Mouse (Mus musculus) frontal cortex, adult 2 months (tissue): ENCODE results near the gene B3galnt1. TPM values are rescaled to one million over a fixed set of nuclear protein-coding genes. Genes with fewer than 3 reads are reported as not detected.
"Not testable (repeated sequence)": the region's sequence is repeated elsewhere in the genome, so short reads cannot be mapped to it uniquely, and the experiment has no call there.

Source experiments
- DNase-seq, 2 experiments: peaks; one replicate each; pipeline ENCODE4 v3.0.0; 2022; ENCODE audit warnings: low spot score in 1 of 2; ENCODE audit errors: extremely low spot score in 1 of 2
- polyA plus RNA-seq: library from polyadenylated mRNA; depleted of rRNA; stranded (reverse); fragments of >200 nt; gene quantifications from 2 replicates; pipeline ENCODE4 v1.2.3, GENCODE M21; 2012

B3galnt1 gene
- polyA plus RNA-seq, 1 experiment: 45.7 TPM

GRCm38 (mm10) chr3:69572561-69572960 is 26.2 kb downstream of the B3galnt1 start:
- DNase-seq: no peak

- DNase-seq: not testable (repeated sequence)
Measured at GRCm38 (mm10) chr3:69565586-69565985, 33.2 kb downstream of the B3galnt1 start.

DNA sequence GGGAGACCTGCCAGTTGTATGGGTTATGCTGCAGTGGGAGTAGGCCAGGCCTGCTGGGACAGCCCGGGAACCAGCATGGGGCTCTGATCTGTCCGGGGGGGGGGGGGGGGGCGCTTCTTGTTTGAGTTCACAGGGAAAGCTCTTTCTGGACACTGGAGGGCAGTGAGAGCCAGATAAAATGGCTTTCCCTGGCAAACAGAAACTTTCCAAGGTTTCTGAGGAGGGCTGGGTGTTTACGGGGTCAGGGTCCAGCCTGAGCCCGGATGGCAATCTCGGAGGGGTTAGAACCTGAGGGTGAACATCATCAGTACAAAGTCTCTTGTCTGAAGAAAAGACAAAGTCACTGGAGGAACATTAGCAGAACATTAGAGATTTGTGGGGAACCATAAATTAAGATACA is 35.4 kb downstream of the B3galnt1 start:
- DNase-seq: no peak

- no peak for DNase-seq
Measured at GRCm38 (mm10) chr3:69561686-69562085, 37.1 kb downstream of the B3galnt1 start.

GRCm38 (mm10) chr3:69559975-69560330 is 38.8 kb downstream of the B3galnt1 start:
- peak in 1 of 2 experiments; percentile 32 for DNase-seq

GRCm38 (mm10) chr3:69559316-69559974 is 39.3 kb downstream of the B3galnt1 start:
- DNase-seq: no peak

- DNase-seq: no peak
Measured at GRCm38 (mm10) chr3:69556092-69556778, 42.5 kb downstream of the B3galnt1 start.

DNA sequence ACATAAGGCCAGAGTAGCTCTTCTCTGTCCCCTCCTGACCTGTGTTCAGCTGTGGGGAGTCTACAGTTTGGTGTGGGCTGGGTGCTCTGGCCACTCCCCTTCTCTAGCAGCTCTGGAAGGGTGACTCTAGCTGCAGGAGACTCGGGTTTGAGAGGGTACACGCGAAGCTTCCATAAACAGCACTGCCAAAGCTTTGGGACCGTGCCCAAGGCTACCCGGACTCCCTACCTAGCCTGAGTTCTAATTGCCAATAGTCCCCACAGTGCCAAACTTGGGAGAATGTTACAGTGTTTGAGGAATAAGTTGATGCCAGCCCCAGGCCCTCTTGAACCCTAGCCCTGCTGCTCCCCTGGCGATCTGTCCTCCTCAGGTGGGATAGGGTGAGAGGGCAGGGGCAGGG is 43.2 kb downstream of the B3galnt1 start:
- no peak for DNase-seq

GRCm38 (mm10) chr3:69549602-69550001 is 49.2 kb downstream of the B3galnt1 start:
- DNase-seq: no peak

DNA sequence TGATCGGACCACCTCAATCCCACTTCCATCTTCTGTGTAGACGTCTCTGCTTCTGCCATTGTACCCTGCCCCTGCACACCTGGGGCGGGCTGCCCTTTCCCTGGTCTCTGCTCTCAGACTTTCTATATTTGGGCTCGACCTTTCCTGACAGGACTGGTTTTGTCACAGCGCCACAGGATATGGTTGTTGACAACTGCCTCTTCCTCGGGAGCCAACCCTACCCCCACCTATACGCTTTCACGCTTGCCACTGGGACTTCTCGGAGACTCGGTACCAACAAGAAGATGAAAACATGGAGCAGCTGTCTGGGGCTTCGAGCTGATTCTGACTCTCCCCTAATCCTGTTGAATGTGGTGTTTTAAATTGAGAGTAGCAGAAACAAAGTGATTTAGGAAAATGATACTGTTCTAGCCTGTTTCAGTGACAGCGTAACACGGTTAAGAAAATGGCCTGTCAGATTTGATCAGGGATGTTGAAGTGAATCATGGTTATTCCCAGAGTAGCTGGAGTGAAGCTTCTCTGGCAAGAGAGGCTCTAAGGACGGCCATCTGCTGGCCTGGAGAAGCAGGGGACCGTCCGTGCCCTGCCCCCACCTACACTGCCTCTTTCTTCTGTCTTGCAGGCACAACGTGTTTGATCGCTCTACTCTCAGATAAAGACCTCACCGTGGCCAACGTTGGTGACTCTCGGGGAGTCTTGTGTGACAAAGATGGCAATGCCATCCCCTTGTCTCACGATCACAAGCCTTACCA is 49.9 kb downstream of the B3galnt1 start:
- DNase-seq: no peak

DNA sequence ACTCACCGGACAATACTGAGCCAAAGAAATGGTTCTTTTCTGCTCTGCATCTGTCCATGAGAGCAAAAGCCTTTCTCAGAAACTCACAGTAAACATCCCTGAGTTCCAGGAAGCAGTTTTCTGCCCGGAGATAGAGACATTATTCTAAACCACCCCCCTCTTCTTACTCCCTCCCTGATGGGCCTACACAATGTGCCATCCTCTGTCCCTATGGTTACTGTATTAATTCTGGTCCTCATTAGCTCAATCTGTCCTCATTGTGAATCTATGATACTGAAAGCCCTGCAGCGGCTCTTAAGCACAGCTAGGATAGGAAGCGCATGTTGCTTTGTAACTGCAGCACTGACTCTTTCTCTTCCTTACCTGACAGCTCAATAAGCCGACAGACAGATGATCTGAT is 53.7 kb downstream of the B3galnt1 start:
- DNase-seq: no peak

- no peak for DNase-seq
Measured at GRCm38 (mm10) chr3:69543730-69544129, 55.0 kb downstream of the B3galnt1 start.

GRCm38 (mm10) chr3:69542962-69543361 is 55.8 kb downstream of the B3galnt1 start:
- peak in 1 of 2 experiments; percentile 42 for DNase-seq

GRCm38 (mm10) chr3:69535941-69536647 is 62.7 kb downstream of the B3galnt1 start:
- no peak for DNase-seq

GRCm38 (mm10) chr3:69535486-69535885 is 63.3 kb downstream of the B3galnt1 start:
- no peak for DNase-seq

DNA sequence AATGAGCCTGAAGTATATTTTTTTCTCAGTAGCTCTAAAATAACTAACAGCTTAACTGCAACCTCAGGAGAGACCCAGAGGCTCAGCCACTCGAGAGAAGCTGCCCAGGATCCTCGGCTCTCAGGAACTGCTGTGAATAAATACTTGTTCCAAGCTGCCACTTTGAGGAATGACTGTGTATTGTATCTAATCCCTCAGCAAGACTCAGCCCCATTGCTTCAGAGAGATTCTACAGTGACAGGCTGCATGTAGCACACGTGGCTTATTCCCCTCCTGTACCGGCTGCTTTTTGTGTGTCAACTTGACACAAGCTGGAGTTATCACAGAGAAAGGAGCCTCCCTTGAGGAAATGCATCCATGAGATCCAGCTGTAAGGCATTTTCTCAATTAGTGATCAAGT is 66.1 kb downstream of the B3galnt1 start:
- DNase-seq: no peak

- no peak for DNase-seq
Measured at GRCm38 (mm10) chr3:69531511-69531910, 67.2 kb downstream of the B3galnt1 start.

GRCm38 (mm10) chr3:69529576-69529975 is 69.2 kb downstream of the B3galnt1 start:
- peak in 1 of 2 experiments; percentile 47 for DNase-seq

DNA sequence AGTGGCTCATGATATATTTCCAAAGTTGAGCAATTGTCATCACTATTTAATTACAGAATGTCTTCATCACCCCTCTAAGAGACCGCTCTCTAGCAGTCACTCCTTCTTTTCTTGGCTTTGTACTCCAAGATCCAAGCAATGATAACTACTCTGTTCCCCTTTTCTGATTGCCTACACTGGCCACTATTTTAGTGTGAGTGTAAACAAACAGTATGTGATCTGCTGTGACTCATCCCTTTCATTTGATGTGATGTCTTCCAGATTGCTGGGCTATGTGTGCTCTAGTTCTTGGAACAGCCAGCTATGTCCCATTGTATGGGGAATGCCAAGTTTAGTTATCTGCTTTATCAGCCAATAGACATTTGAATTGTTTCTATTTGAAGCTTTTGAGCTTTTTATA is 71.4 kb downstream of the B3galnt1 start:
- DNase-seq: no peak

DNA sequence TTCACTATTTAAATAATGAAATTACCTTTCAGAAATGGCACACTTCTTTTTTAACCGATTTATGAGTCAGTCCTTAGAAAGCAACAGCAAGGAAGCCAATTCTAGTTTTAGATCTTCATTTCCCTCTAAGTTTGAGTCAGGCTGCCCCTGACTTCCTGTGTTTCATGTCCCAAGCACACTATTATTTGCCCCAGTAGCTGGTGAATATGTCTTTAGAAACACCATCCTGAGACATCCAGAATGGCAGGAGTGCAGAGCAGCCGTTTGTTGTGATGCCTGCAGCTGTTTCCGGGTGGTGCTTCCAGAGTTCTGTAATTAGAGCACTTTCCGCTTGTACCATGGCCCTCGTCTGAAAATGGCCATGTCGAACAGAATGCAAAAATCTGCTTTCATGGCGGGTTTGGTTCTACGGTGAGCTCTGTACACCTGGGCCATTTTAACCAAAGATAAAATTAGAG is 73.7 kb downstream of the B3galnt1 start:
- no peak for DNase-seq
